Mouse (Mus musculus): Measurements from ENCODE around the gene Tlx2. TPM values are rescaled to one million over a fixed set of nuclear protein-coding genes. Genes with fewer than 3 reads are reported as not detected.

Tlx2 gene
- polyA plus RNA-seq (2015; fragmentation: Nextera tagmentation; extraction: Ambion mirVana) = 0.37 and 1.5 TPM in 2 replicates

- peak within 1 kb of the TSS; percentile 37 for H3K4me3 ChIP-seq
- 0 out of 2 replicates have a peak within 1 kb of the TSS, but pooled peaks have one; percentile 14 for H3K9ac ChIP-seq
- WGBS = 2% methylated on average over 8 of the region's 10 CpGs
- H3K27ac ChIP-seq = no peak within 1 kb of the TSS
- H3K4me2 ChIP-seq = peak within 1 kb of the TSS; percentile 57
- no peaks in the 10 kb centered on the region for H3K36me3 ChIP-seq
- H3K9me3 ChIP-seq (replicated peaks) = no peaks in the 10 kb centered on the region
- no peak for ATAC-seq (replicated peaks; ENCODE audit: insufficient number of reproducible peaks, insufficient read depth, low FRiP score, low read depth)
- peaks cover 99% of the 10 kb centered on the region for H3K27me3 ChIP-seq
- H3K4me1 ChIP-seq (replicated peaks) = peaks cover 30% of the 10 kb centered on the region
These were observed at the start of gene Tlx2 for GRCm38 (mm10) chr6:83070247-83070310. TSS of gene Tlx2 (minus strand) at chr6:83070293.

- Histone ChIP-seq H3K9me3 (replicated peaks) (no peaks in the 10 kb centered on the region), H3K4me1 (replicated peaks) (peaks cover 54% of the 10 kb centered on the region), H3K36me3 (peaks cover 16% of the 10 kb centered on the region; the same call in 1 of the 2 replicates), H3K27ac (peak overlapping the region; percentile 31; the same call in 1 of the 2 replicates), H3K4me3 (0 out of 2 replicates have a peak overlapping the region, but pooled peaks have one; percentile 77), H3K9ac (no peak overlapping the region), H3K27me3 (no peaks in the 10 kb centered on the region), H3K4me2 (peak overlapping the region; percentile 95; the same call in 1 of the 2 replicates)
- no peak for ATAC-seq (replicated peaks; ENCODE audit: insufficient number of reproducible peaks, insufficient read depth, low FRiP score, low read depth)
- 75% methylated on average over 7 of the region's 7 CpGs for WGBS
These were observed 49.6 kb upstream of the Tlx2 start for GRCm38 (mm10) chr6:83119734-83120051.

- Histone ChIP-seq H3K27me3 (no peaks in the 10 kb centered on the region), H3K4me1 (replicated peaks) (peaks cover 53% of the 10 kb centered on the region), H3K36me3 (peaks cover 16% of the 10 kb centered on the region; the same call in 1 of the 2 replicates), H3K4me3 (no peak overlapping the region), H3K9me3 (replicated peaks) (no peaks in the 10 kb centered on the region), H3K9ac (no peak overlapping the region), H3K4me2 (no peak overlapping the region), H3K27ac (peak overlapping the region; percentile 31; the same call in 1 of the 2 replicates)
- 74% methylated on average over 14 of the region's 14 CpGs for WGBS
- no peak for ATAC-seq (replicated peaks; ENCODE audit: insufficient number of reproducible peaks, insufficient read depth, low FRiP score, low read depth)
These were observed 49.0 kb upstream of the Tlx2 start for GRCm38 (mm10) chr6:83118825-83119733.

- H3K27me3 ChIP-seq = no peaks in the 10 kb centered on the region
- H3K9me3 ChIP-seq (replicated peaks) = no peaks in the 10 kb centered on the region
- H3K27ac ChIP-seq = no peak overlapping the region
- WGBS = 86% methylated on average over 11 of the region's 11 CpGs
- no peak for ATAC-seq (replicated peaks; ENCODE audit: insufficient number of reproducible peaks, insufficient read depth, low FRiP score, low read depth)
- H3K4me1 ChIP-seq (replicated peaks) = peaks cover 49% of the 10 kb centered on the region
- H3K4me3 ChIP-seq = no peak overlapping the region
- H3K4me2 ChIP-seq = no peak overlapping the region
- no peak overlapping the region for H3K9ac ChIP-seq
- peaks cover 12% of the 10 kb centered on the region; the same call in 1 of the 2 replicates for H3K36me3 ChIP-seq
These were observed 48.3 kb upstream of the Tlx2 start for GRCm38 (mm10) chr6:83118369-83118768.

GRCm38 (mm10) chr6:83117616-83118015, 47.5 kb upstream of the Tlx2 start:
- Histone ChIP-seq H3K9me3 (replicated peaks) (no peaks in the 10 kb centered on the region), H3K9ac (no peak overlapping the region), H3K4me3 (no peak overlapping the region), H3K27me3 (no peaks in the 10 kb centered on the region), H3K4me2 (no peak overlapping the region), H3K36me3 (peaks cover 12% of the 10 kb centered on the region; the same call in 1 of the 2 replicates), H3K4me1 (replicated peaks) (peaks cover 42% of the 10 kb centered on the region), H3K27ac (no peak overlapping the region)
- no peak for ATAC-seq (replicated peaks; ENCODE audit: insufficient number of reproducible peaks, insufficient read depth, low FRiP score, low read depth)
- 87% methylated on average over 13 of the region's 13 CpGs for WGBS

GRCm38 (mm10) chr6:83117165-83117438, 47.0 kb upstream of the Tlx2 start:
- Histone ChIP-seq H3K4me1 (replicated peaks) (peaks cover 40% of the 10 kb centered on the region), H3K9ac (no peak overlapping the region), H3K9me3 (replicated peaks) (no peaks in the 10 kb centered on the region), H3K36me3 (peaks cover 12% of the 10 kb centered on the region; the same call in 1 of the 2 replicates), H3K27ac (no peak overlapping the region), H3K4me2 (no peak overlapping the region), H3K4me3 (no peak overlapping the region), H3K27me3 (no peaks in the 10 kb centered on the region)
- WGBS = 80% methylated on average over 4 of the region's 4 CpGs
- no peak for ATAC-seq (replicated peaks; ENCODE audit: insufficient number of reproducible peaks, insufficient read depth, low FRiP score, low read depth)

GRCm38 (mm10) chr6:83116373-83117164, 46.5 kb upstream of the Tlx2 start:
- Histone ChIP-seq H3K9ac (peak overlapping the region; percentile 83), H3K27me3 (no peaks in the 10 kb centered on the region), H3K4me1 (replicated peaks) (peaks cover 44% of the 10 kb centered on the region), H3K4me2 (peak overlapping the region; percentile 94), H3K9me3 (replicated peaks) (no peaks in the 10 kb centered on the region), H3K27ac (no peak overlapping the region), H3K4me3 (peak overlapping the region; percentile 84), H3K36me3 (peaks cover 12% of the 10 kb centered on the region; the same call in 1 of the 2 replicates)
- no peak for ATAC-seq (replicated peaks; ENCODE audit: insufficient number of reproducible peaks, insufficient read depth, low FRiP score, low read depth)
- 68% methylated on average over 11 of the region's 11 CpGs for WGBS

GRCm38 (mm10) chr6:83115682-83116372, 45.7 kb upstream of the Tlx2 start:
- H3K4me2 ChIP-seq = peak overlapping the region; percentile 94
- peak overlapping the region; percentile 78 for H3K27ac ChIP-seq
- no peaks in the 10 kb centered on the region for H3K27me3 ChIP-seq
- H3K4me3 ChIP-seq = peak overlapping the region; percentile 84
- under 1% methylated on average over 40 of the region's 48 CpGs for WGBS
- no peaks in the 10 kb centered on the region for H3K9me3 ChIP-seq (replicated peaks)
- no peak for ATAC-seq (replicated peaks; ENCODE audit: insufficient number of reproducible peaks, insufficient read depth, low FRiP score, low read depth)
- H3K4me1 ChIP-seq (replicated peaks) = peaks cover 46% of the 10 kb centered on the region
- H3K9ac ChIP-seq = peak overlapping the region; percentile 83
- peaks cover 15% of the 10 kb centered on the region; the same call in 1 of the 2 replicates for H3K36me3 ChIP-seq

- Histone ChIP-seq H3K27ac (peak within 1 kb of the TSS; percentile 78), H3K27me3 (no peaks in the 10 kb centered on the region), H3K9ac (peak within 1 kb of the TSS; percentile 83), H3K4me1 (replicated peaks) (peaks cover 43% of the 10 kb centered on the region), H3K4me2 (peak within 1 kb of the TSS; percentile 94), H3K4me3 (peak within 1 kb of the TSS; percentile 84), H3K9me3 (replicated peaks) (no peaks in the 10 kb centered on the region), H3K36me3 (peaks cover 15% of the 10 kb centered on the region; the same call in 1 of the 2 replicates)
- ATAC-seq (replicated peaks; ENCODE audit: insufficient number of reproducible peaks, insufficient read depth, low FRiP score, low read depth) = peak; percentile 91
- under 1% methylated on average over 46 of the region's 58 CpGs for WGBS
These were observed 45.0 kb upstream of the Tlx2 start, which contains the start of gene Mogs for GRCm38 (mm10) chr6:83115011-83115671. TSS of gene Mogs (plus strand) at chr6:83115496.

GRCm38 (mm10) chr6:83111510-83112136, 41.5 kb upstream of the Tlx2 start:
- Histone ChIP-seq H3K36me3 (peaks cover 10% of the 10 kb centered on the region; the same call in 1 of the 2 replicates), H3K9me3 (replicated peaks) (no peaks in the 10 kb centered on the region), H3K4me3 (no peak overlapping the region), H3K27ac (peak overlapping the region; percentile 51), H3K4me2 (no peak overlapping the region), H3K4me1 (replicated peaks) (peaks cover 49% of the 10 kb centered on the region), H3K27me3 (no peaks in the 10 kb centered on the region), H3K9ac (no peak overlapping the region)
- ATAC-seq (replicated peaks; ENCODE audit: insufficient number of reproducible peaks, insufficient read depth, low FRiP score, low read depth) = no peak
- WGBS = 71% methylated on average over 4 of the region's 4 CpGs
